ENCODE assay signal across 33 mouse cellular contexts in the genomic region with DNA sequence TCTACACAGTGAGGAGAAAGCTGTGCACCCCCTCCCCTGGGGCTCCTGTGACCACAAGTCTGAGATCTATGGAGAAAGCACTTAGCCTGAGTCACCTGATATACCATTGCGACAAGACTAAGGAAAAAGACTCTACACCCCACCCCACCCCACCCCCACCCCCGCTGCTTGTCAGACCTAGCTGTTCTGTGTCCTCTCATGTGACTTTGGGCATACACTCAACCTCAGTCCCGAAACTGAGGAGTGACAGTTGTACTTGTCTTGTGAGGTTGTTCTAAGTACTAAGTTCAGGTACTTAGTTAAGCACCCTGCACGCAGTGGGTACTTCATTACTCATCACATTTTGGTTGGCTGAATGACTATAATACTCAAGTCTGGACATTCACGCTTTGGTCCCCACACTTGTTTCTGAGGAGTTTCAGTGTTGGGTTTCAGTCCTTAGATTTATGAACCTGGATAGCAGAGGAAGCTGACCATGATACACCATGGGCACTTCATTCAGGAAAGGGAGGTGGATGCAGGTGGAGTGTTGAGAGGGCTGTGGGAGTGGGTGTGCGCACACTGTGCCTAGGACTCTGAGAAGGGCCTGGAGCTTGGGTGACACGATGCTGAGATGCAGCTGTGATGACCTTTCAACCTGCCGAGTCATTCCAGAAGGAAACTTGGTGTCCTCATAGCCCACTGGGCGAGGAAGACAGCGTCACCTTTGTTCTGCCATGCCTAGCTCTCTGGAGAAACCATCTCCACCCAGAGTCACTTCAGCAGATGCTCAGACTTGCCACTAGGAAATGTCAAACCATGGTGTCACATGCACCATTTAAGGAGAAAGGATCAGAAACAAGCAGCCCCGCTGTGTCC. TPM values are rescaled to one million over a fixed set of nuclear protein-coding genes. Genes with fewer than 3 reads are reported as not detected.
A peak's percentile ranks its signal among the peaks of the same experiment; 100 is the strongest.
DNase-seq lines count a peak whose midpoint lies in the region; ATAC-seq and TF ChIP-seq lines count a peak whose summit lies in the region.
"Had no signal": no experiment of that assay in that cellular context is flagged by ENCODE, and none has a peak within 500 bp of the region (broad histone marks: within the 10 kb centered on the region; RNA-seq: fewer than 3 reads in every experiment).

No protein-coding gene starts in this region.

- TF ChIP-seq CTCF in G1E (IDR thresholded peaks at IDR 0.05; ENCODE audit: low read depth, low read length), result 0 out of 2 replicates have a peak, but pooled peaks have one; percentile 7

- H3K9me3 ChIP-seq in G1E (replicated peaks), result peaks cover 7% of the 10 kb centered on the region
- H3K9me3 ChIP-seq in limb, embryonic 10.5 days (replicated peaks), result no peaks in the 10 kb centered on the region
- H3K9me3 ChIP-seq: embryonic facial prominence, embryonic 10.5 days; embryonic facial prominence, embryonic 13.5 days; forebrain, embryonic 15.5 days; heart, embryonic 10.5 days; hindbrain, embryonic 15.5 days; intestine, embryonic 15.5 days had no signal

- WGBS in limb, embryonic 10.5 days, result 93% methylated on average over 11 of the region's 11 CpGs

- peak; percentile 10 for DNase-seq in lung, postnatal 36 days
- no peak for DNase-seq in lung, postnatal 14 days
- DNase-seq in 416B (ENCODE audit: low read depth), result peak; percentile 25
- no peak for DNase-seq in G1E (ENCODE audit: low spot score)
- no peak for DNase-seq in limb, embryonic 10.5 days (ENCODE audit: low spot score)
- DNase-seq: adrenal gland, adult 2 months; B cell, adult 2 months; cerebellum, adult 11 months; cerebellum, adult 2 months; cerebellum, adult 9-11 months; cerebellum, postnatal 25 days; embryo, embryonic 11 days; gastrocnemius, postnatal 25 days; heart, adult 2 months had no signal

- peak overlapping the region; percentile 39; the same call in 1 of the 2 replicates for H3K4me3 ChIP-seq in G1E (ENCODE audit: low read depth, low read length)
- no peak overlapping the region for H3K4me3 ChIP-seq in limb, embryonic 10.5 days
- H3K4me3 ChIP-seq: embryonic facial prominence, embryonic 10.5 days; embryonic facial prominence, embryonic 13.5 days; erythroblast, embryonic 14.5 days; forebrain, embryonic 12.5 days; forebrain, embryonic 15.5 days; heart, adult 2 months; heart, embryonic 10.5 days; hindbrain, embryonic 12.5 days; hindbrain, embryonic 15.5 days; intestine, embryonic 15.5 days had no signal

- peaks cover 94% of the 10 kb centered on the region for H3K4me1 ChIP-seq in G1E (ENCODE audit: insufficient read depth, low read depth, low read length)
- H3K4me1 ChIP-seq in limb, embryonic 10.5 days, result 0 out of 2 replicates have a peak, but pooled peaks cover under 1% of the 10 kb centered on the region
- H3K4me1 ChIP-seq: forebrain, embryonic 12.5 days; forebrain, embryonic 15.5 days; hindbrain, embryonic 12.5 days; hindbrain, embryonic 15.5 days; intestine, embryonic 15.5 days had no signal

- H3K27ac ChIP-seq in limb, embryonic 10.5 days, result no peak overlapping the region
- H3K27ac ChIP-seq: embryonic facial prominence, embryonic 10.5 days; embryonic facial prominence, embryonic 13.5 days; forebrain, embryonic 12.5 days; forebrain, embryonic 15.5 days; heart, adult 2 months; heart, embryonic 10.5 days; hindbrain, embryonic 12.5 days; hindbrain, embryonic 15.5 days; intestine, embryonic 15.5 days had no signal

- no peaks in the 10 kb centered on the region for H3K27me3 ChIP-seq in G1E (ENCODE audit: insufficient read depth, low read length)
- H3K27me3 ChIP-seq in limb, embryonic 10.5 days (ENCODE audit: low read depth, poor library complexity, severe bottlenecking), result no peaks in the 10 kb centered on the region
- H3K27me3 ChIP-seq: embryonic facial prominence, embryonic 13.5 days; forebrain, embryonic 12.5 days; forebrain, embryonic 15.5 days; hindbrain, embryonic 15.5 days; intestine, embryonic 15.5 days had no signal

- ATAC-seq in G1E (ENCODE audit: extremely low read depth, insufficient number of reproducible peaks, low FRiP score, poor library complexity, severe bottlenecking), result no peak; the same call in 1 of the 2 replicates
- no peak for ATAC-seq in inflammation-experienced regulatory T-cells, adult 6 months
- ATAC-seq: forebrain, embryonic 15.5 days; intestine, embryonic 15.5 days had no signal

- H3K36me3 ChIP-seq in G1E (replicated peaks), result peaks cover 3% of the 10 kb centered on the region
- H3K36me3 ChIP-seq in limb, embryonic 10.5 days, result no peaks in the 10 kb centered on the region
- H3K36me3 ChIP-seq: embryonic facial prominence, embryonic 10.5 days; embryonic facial prominence, embryonic 13.5 days; forebrain, embryonic 12.5 days; forebrain, embryonic 15.5 days; heart, embryonic 10.5 days; hindbrain, embryonic 12.5 days; hindbrain, embryonic 15.5 days; intestine, embryonic 15.5 days had no signal

RNA-seq across cellular contexts. Expression of a gene that starts 3.3 kb away (rescaled TPM):
- 35.8 and 40.6 TPM in 2 replicates for total RNA-seq in G1E (2014; fragmentation: Nextera tagmentation)
- total RNA-seq in G1E (2017), result 87.7 and 99.1 TPM in 2 replicates
- 0.43 and 1.0 TPM in 2 replicates for polyA plus RNA-seq in G1E (2012)
- 10 to 100 TPM in 2 of 3 experiments, 1 to 10 TPM in 1; 3.1 to 26.5 (median 14.7) TPM for polyA plus RNA-seq in inflammation-experienced regulatory T-cells, adult 6 months (2017; shearing (Covaris generic))
- 0.40 and 0.58 TPM in 2 replicates for polyA plus RNA-seq in limb, embryonic 10.5 days (2016; fragmentation: Nextera tagmentation; extraction: Ambion mirVana)
- total RNA-seq: adrenal gland, adult 2 months; adrenal gland, postnatal 14 days; adrenal gland, postnatal 4 days; gastrocnemius, adult 8-10 months; gastrocnemius, postnatal 25 days; heart, adult 2 months; heart, postnatal 25 days had no signal
- polyA plus RNA-seq: adrenal gland, adult 2 months; cerebellum, adult 2 months; cortical plate, adult 2 months; erythroblast, embryonic 14.5 days; gonadal fat pad, adult 2 months; heart, postnatal 0 days had no signal

RNA-seq across cellular contexts. Expression of a gene that starts 12.7 kb away (rescaled TPM):
- total RNA-seq in G1E (2014; fragmentation: Nextera tagmentation), result 0.63 TPM in 1 of 2 replicates, not detected in the other
- total RNA-seq in G1E (2017), result 3.2 and 4.7 TPM in 2 replicates
- polyA plus RNA-seq in G1E (2012), result not detected in 2 replicates
- polyA plus RNA-seq in inflammation-experienced regulatory T-cells, adult 6 months (2017; shearing (Covaris generic)), result not detected
- polyA plus RNA-seq in limb, embryonic 10.5 days (2016; fragmentation: Nextera tagmentation; extraction: Ambion mirVana), result not detected in 2 replicates
- total RNA-seq: adrenal gland, adult 2 months; adrenal gland, postnatal 14 days; adrenal gland, postnatal 4 days; gastrocnemius, adult 8-10 months; gastrocnemius, postnatal 25 days; heart, adult 2 months; heart, postnatal 25 days; hematopoietic stem cell, adult 5-6 weeks had no signal
- polyA plus RNA-seq: adrenal gland, adult 2 months; cerebellum, adult 2 months; cortical plate, adult 2 months; embryonic facial prominence, embryonic 10.5 days; embryonic facial prominence, embryonic 13.5 days; erythroblast, embryonic 14.5 days; forebrain, embryonic 12.5 days; forebrain, embryonic 15.5 days; heart, adult 2 months; heart, embryonic 10.5 days; heart, embryonic 14.5 days; heart, postnatal 0 days; hindbrain, embryonic 12.5 days; hindbrain, embryonic 15.5 days; intestine, embryonic 15.5 days had no signal

RNA-seq across cellular contexts. Expression of a gene that starts 54.6 kb away (rescaled TPM):
- total RNA-seq in G1E (2014; fragmentation: Nextera tagmentation) (20.2 and 22.3 TPM in 2 replicates), G1E (2017) (25.7 and 27.5 TPM in 2 replicates)
- 11.2 and 12.0 TPM in 2 replicates for polyA plus RNA-seq in G1E (2012)
- polyA plus RNA-seq in inflammation-experienced regulatory T-cells, adult 6 months (2017; shearing (Covaris generic)), result 10 to 100 TPM in 2 of 3 experiments, 1 to 10 TPM in 1; 5.5 to 11.6 (median 11.6) TPM
- 52.0 and 69.4 TPM in 2 replicates for polyA plus RNA-seq in limb, embryonic 10.5 days (2016; fragmentation: Nextera tagmentation; extraction: Ambion mirVana)

Comparison
In these comparisons a context has a peak if more than half of its experiments do, and no peak if none do; other contexts are left out.
1. DNase-seq: peak in lung, postnatal 36 days (single experiment) and 416B (single experiment); none in lung, postnatal 14 days (single experiment), G1E (single experiment) and limb, embryonic 10.5 days (single experiment).